Mouse (Mus musculus) limb, embryonic 14.5 days (tissue): ENCODE data around the gene Axin2. TPM values are rescaled to one million over a fixed set of nuclear protein-coding genes. Genes with fewer than 3 reads are reported as not detected.

ENCODE experiments used
- ATAC-seq: fragments of 200-750 bp; cut with Nextera tagmentation; 2 replicates; pipeline ENCODE4 v1.8.0; 2017; ENCODE audit warnings: low read depth, moderate number of reproducible peaks, moderate TSS enrichment; ENCODE audit not compliant: low FRiP score
- DNase-seq: peaks from one replicate; pipeline ENCODE4 v3.0.0-alpha.2; 2015; ENCODE audit warnings: low spot score
- H3K27ac ChIP-seq: fragments of 300-500 bp; sonication (generic); replicated peaks from 2 replicates; pipeline ENCODE4 v1.5.1; 2014; ENCODE audit warnings: low read depth, mild to moderate bottlenecking, low read length, moderate library complexity, mixed read lengths
- H3K27me3 ChIP-seq: fragments of 300-500 bp; sonication (generic); 2 replicates; pipeline ENCODE4 v1.6.1; 2014; ENCODE audit warnings: low read length, mixed read lengths; ENCODE audit not compliant: control insufficient read depth, insufficient read depth
- H3K36me3 ChIP-seq: fragments of 300-500 bp; sonication (generic); 2 replicates; pipeline ENCODE4 v1.6.1; 2014; ENCODE audit warnings: mild to moderate bottlenecking, low read length, moderate library complexity, mixed read lengths; ENCODE audit not compliant: control insufficient read depth, insufficient read depth
- H3K4me1 ChIP-seq: fragments of 300-500 bp; sonication (generic); 2 replicates; pipeline ENCODE4 v1.6.1; 2014; ENCODE audit warnings: antibody characterized with exemption, low read length, mixed read lengths; ENCODE audit not compliant: control insufficient read depth, insufficient read depth
- H3K4me2 ChIP-seq: fragments of 300-500 bp; sonication (generic); replicated peaks from 2 replicates; pipeline ENCODE4 v1.6.1; 2014; ENCODE audit warnings: low read depth, mild to moderate bottlenecking, low read length, moderate library complexity; ENCODE audit not compliant: severe bottlenecking
- H3K4me3 ChIP-seq: fragments of 300-500 bp; sonication (generic); replicated peaks from 2 replicates; pipeline ENCODE4 v1.5.1; 2014; ENCODE audit warnings: low read length
- H3K9ac ChIP-seq: fragments of 300-500 bp; sonication (generic); 2 replicates; pipeline ENCODE4 v1.6.1; 2014; ENCODE audit warnings: mild to moderate bottlenecking, low read depth, low read length, moderate library complexity; ENCODE audit not compliant: severe bottlenecking
- H3K9me3 ChIP-seq: fragments of 300-500 bp; sonication (generic); 2 replicates; pipeline ENCODE4 v1.6.1; 2016; ENCODE audit warnings: low read length; ENCODE audit not compliant: control insufficient read depth
- POLR2A ChIP-seq: fragments of 200-500 bp; IDR thresholded peaks from 2 replicates; pipeline ENCODE4 v1.8.0; 2012; ENCODE audit warnings: inconsistent platforms, mild to moderate bottlenecking, moderate library complexity, borderline replicate concordance; ENCODE audit not compliant: insufficient read depth, insufficient read length; ENCODE audit errors: extremely low read depth
- WGBS: fragments of 180-500 bp; shearing (Covaris S2); extraction: QIAGEN DNeasy Blood & Tissue Kit; methylation state at CpG from one replicate; pipeline ENCODE4 v1.1.7; 2014; 5-methylcytosine and 5-hydroxymethylcytosine counted together
- polyA plus RNA-seq, 2 experiments: library from polyadenylated mRNA; depleted of rRNA in 1 of 2; stranded (reverse) in 1 of 2; unstranded in 1 of 2; fragments of >200 nt; fragmentation: Nextera tagmentation in 1 of 2; extraction: Ambion mirVana in 1 of 2; gene quantifications; 2 replicates each; pipeline versions ENCODE4 v1.2.1 to v1.2.3; 2012 to 2014

The Axin2 gene
- polyA plus RNA-seq, 2 experiments, result 22.6 to 50.9 TPM

DNA sequence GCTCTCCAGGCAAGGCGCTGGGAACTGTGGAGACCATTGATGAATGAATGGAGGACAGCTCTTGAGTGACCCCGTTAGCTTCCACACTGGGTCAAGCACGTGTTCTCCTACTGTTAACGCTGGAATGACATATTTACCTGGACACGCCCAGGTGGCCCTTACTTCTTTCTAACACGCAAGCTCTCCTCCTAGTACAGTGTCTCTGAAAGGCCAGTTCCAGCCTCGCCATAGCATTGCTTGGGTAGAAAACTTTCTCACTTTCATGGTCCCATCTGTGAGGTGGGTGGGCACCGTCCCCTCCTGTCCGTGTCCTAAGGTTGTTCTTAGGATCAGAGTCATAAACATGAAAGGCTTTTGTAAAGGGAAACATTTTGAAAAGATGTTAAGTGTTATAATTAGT lies 5.7 kb downstream of the Axin2 start:
- DNase-seq (no peak), ATAC-seq (no peak)
- Histone ChIP-seq H3K4me3 (peak overlapping the region; percentile 85), H3K4me1 (peaks cover 65% of the 10 kb centered on the region), H3K4me2 (peak overlapping the region; percentile 82), H3K27me3 (no peaks in the 10 kb centered on the region), H3K36me3 (peaks cover 35% of the 10 kb centered on the region), H3K27ac (no peak overlapping the region), H3K9me3 (no peaks in the 10 kb centered on the region), H3K9ac (no peak overlapping the region)
- no peak for TF ChIP-seq POLR2A
- WGBS, result 33% methylated on average over 9 of the region's 9 CpGs

DNA sequence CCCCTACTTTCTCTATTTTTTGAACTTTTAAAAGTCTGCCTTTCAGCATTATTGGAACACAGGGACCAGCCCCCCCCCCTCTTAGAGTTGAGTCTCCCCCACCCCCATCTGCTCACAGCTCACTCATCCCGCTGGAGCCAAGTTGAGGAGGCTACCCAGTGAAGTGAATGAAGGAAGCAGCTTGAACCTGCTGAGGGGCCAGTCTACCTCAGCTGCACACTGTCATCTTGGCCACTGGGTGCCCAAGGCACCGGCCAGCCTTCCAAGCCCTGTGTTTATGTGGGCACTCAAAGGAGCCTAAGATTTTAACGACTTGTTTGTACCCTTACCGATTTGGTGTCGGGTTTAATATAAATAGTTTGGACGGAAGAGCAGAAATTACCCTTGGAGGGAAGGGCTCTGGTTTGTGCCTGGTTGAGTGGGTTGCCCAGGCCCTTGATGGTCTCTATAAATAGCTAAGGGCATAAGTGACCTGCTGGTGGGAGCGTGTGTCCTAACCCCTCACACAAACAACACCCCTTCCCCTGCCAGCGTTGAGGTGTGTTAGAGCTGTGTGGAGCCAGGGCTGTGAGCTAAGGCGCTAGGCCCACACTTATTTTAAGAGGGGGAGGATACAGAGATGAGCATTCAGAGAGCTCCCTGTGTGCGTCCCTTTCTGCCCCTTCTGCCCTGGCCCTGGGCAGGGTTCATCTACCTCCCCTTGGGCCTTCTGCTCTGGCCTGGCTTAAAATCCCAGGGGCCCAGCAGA lies 6.4 kb downstream of the Axin2 start:
- Histone ChIP-seq H3K27me3 (no peaks in the 10 kb centered on the region), H3K9ac (peak overlapping the region; percentile 36), H3K27ac (no peak overlapping the region; the same call in 1 of the 2 replicates), H3K9me3 (no peaks in the 10 kb centered on the region), H3K36me3 (peaks cover 41% of the 10 kb centered on the region), H3K4me1 (peaks cover 65% of the 10 kb centered on the region), H3K4me3 (peak overlapping the region; percentile 85), H3K4me2 (peak overlapping the region; percentile 82)
- TF ChIP-seq POLR2A, result no peak
- no peak for ATAC-seq
- WGBS, result 29% methylated on average over 10 of the region's 10 CpGs
- DNase-seq, result no peak

DNA sequence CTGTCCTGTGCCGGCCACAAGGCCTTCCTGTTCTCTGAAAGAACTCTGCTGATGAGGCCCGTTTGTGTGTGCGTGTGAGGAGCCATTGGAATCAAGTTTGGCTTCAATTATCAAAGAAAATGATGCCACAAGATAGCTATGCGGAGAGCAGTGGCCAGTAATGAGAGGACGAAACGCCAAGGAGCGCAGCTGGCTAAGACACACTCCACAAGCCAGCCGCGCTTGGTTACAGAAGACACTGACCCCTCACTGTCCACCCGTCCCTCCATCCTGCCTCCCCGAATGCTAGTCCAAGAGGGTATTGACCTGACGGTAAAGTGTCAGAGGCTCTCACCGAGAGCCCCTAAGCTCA lies 6.9 kb downstream of the Axin2 start:
- H3K4me2 ChIP-seq, result peak overlapping the region; percentile 82
- peak overlapping the region; percentile 85 for H3K4me3 ChIP-seq
- 30% methylated on average over 13 of the region's 13 CpGs for WGBS
- no peaks in the 10 kb centered on the region for H3K27me3 ChIP-seq
- ATAC-seq, result no peak
- no peaks in the 10 kb centered on the region for H3K9me3 ChIP-seq
- peak overlapping the region; percentile 36 for H3K9ac ChIP-seq
- no peak for DNase-seq
- peaks cover 47% of the 10 kb centered on the region for H3K36me3 ChIP-seq
- no peak for TF ChIP-seq POLR2A
- H3K4me1 ChIP-seq, result peaks cover 65% of the 10 kb centered on the region
- H3K27ac ChIP-seq, result no peak overlapping the region; the same call in 1 of the 2 replicates

DNA sequence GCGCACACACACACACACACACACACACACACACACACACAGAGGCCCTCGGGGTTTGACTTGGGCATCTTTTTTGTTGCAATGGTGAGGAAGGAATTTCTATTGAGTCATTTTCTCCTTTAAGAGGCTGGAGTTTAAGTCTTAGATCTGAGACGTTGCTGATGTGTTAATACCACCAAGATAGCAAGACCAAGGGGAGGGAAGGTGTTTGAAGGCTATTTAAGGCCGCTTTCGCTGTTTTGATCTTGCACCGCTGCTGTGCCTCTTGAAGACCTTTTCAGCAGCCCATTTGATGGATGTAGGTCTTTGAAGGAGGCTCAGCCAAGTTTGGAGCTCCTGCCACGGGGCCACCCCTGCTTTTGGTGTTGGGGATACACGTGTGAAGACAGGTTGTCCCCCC lies 7.9 kb downstream of the Axin2 start:
- Histone ChIP-seq H3K27ac (no peak overlapping the region), H3K4me3 (peak overlapping the region; percentile 85), H3K4me1 (peaks cover 65% of the 10 kb centered on the region), H3K36me3 (peaks cover 57% of the 10 kb centered on the region), H3K27me3 (no peaks in the 10 kb centered on the region), H3K9me3 (no peaks in the 10 kb centered on the region), H3K4me2 (peak overlapping the region; percentile 82), H3K9ac (peak overlapping the region; percentile 36; the same call in 1 of the 2 replicates)
- DNase-seq, result no peak
- no peak for TF ChIP-seq POLR2A
- no peak for ATAC-seq
- 28% methylated on average over 8 of the region's 8 CpGs for WGBS

DNA sequence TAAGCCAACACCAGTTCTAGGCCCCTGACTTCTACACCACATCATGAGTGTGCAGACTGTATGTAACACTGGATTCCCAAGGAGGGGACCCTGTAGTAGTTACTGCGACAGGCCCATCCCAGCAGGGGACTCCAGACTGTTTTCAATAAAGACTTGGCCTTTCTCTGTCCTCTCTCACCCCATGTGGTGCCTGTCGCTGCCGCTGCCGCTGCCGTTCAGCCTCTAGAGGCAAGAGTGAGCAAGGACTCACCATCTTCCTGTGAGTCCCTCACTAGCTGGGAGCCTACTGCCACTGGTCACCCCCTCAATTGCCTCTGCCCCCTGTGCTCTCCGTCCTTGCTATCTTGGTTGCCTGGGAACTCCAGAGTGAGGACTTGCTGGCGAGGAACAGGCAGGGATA lies 8.6 kb downstream of the Axin2 start:
- no peak for TF ChIP-seq POLR2A

More for the DNA sequence above, 8.6 kb downstream of the Axin2 start:
- Histone ChIP-seq H3K9me3 (no peaks in the 10 kb centered on the region), H3K4me3 (peak overlapping the region; percentile 85; the same call in 1 of the 2 replicates), H3K36me3 (peaks cover 57% of the 10 kb centered on the region), H3K9ac (no peak overlapping the region), H3K4me2 (peak overlapping the region; percentile 82), H3K27ac (no peak overlapping the region; the same call in 1 of the 2 replicates), H3K27me3 (no peaks in the 10 kb centered on the region), H3K4me1 (peaks cover 66% of the 10 kb centered on the region)
- WGBS, result 18% methylated on average over 7 of the region's 7 CpGs
- DNase-seq, result no peak
- no peak for ATAC-seq
